Mouse (Mus musculus) stomach, embryonic 14.5 days (tissue): Measurements from ENCODE around the gene Pou5f1. TPM values are rescaled to one million over a fixed set of nuclear protein-coding genes. Genes with fewer than 3 reads are reported as not detected.

Source experiments
- ATAC-seq: fragments of 200-750 bp; cut with Nextera tagmentation; 2 replicates; pipeline ENCODE4 v1.8.0; 2017; ENCODE audit warnings: low read depth, moderate TSS enrichment; ENCODE audit not compliant: insufficient number of reproducible peaks, insufficient read depth, low FRiP score
- H3K27ac ChIP-seq: fragments of 300-500 bp; sonication (generic); 2 replicates; pipeline ENCODE4 v1.5.1; 2014; ENCODE audit warnings: mild to moderate bottlenecking, low read length, moderate library complexity, mixed read lengths
- H3K27me3 ChIP-seq: fragments of 300-500 bp; sonication (generic); 2 replicates; pipeline ENCODE4 v1.6.1; 2014; ENCODE audit warnings: low read length, control low read depth, mixed read lengths; ENCODE audit not compliant: control insufficient read depth, insufficient read depth
- H3K36me3 ChIP-seq: fragments of 300-500 bp; sonication (generic); 2 replicates; pipeline ENCODE4 v1.6.1; 2014; ENCODE audit warnings: mild to moderate bottlenecking, control low read depth, low read length, moderate library complexity, mixed read lengths; ENCODE audit not compliant: control insufficient read depth, insufficient read depth
- H3K4me1 ChIP-seq: fragments of 300-500 bp; sonication (generic); 2 replicates; pipeline ENCODE4 v1.6.1; 2014; ENCODE audit warnings: low read length, control low read depth, mixed read lengths; ENCODE audit not compliant: control insufficient read depth, insufficient read depth
- H3K4me2 ChIP-seq: fragments of 300-500 bp; sonication (generic); replicated peaks from 2 replicates; pipeline ENCODE4 v1.6.1; 2014; ENCODE audit warnings: low read depth, low read length, control low read depth
- H3K4me3 ChIP-seq: fragments of 300-500 bp; sonication (generic); 2 replicates; pipeline ENCODE4 v1.5.1; 2014; ENCODE audit warnings: low read depth, low read length, control low read depth
- H3K9ac ChIP-seq: fragments of 300-500 bp; sonication (generic); replicated peaks from 2 replicates; pipeline ENCODE4 v1.6.1; 2014; ENCODE audit warnings: low read depth, mild to moderate bottlenecking, control low read depth, low read length, moderate library complexity, mixed read lengths
- H3K9me3 ChIP-seq: fragments of 300-500 bp; sonication (generic); 2 replicates; pipeline ENCODE4 v1.6.1; 2016; ENCODE audit warnings: low read depth, low read length, control low read depth; ENCODE audit not compliant: control insufficient read depth
- WGBS: fragments of 180-500 bp; shearing (Covaris S2); extraction: QIAGEN DNeasy Blood & Tissue Kit; methylation state at CpG from one replicate; pipeline ENCODE4 v1.1.7; 2014; 5-methylcytosine and 5-hydroxymethylcytosine counted together
- polyA plus RNA-seq: library from polyadenylated mRNA; unstranded; fragments of >200 nt; fragmentation: Nextera tagmentation; extraction: Ambion mirVana; gene quantifications from 2 replicates; pipeline ENCODE4 v1.2.1, GENCODE M21; 2014

Gene Pou5f1
- polyA plus RNA-seq, 1 experiment from 2014 or later, result 0.17 TPM

DNA sequence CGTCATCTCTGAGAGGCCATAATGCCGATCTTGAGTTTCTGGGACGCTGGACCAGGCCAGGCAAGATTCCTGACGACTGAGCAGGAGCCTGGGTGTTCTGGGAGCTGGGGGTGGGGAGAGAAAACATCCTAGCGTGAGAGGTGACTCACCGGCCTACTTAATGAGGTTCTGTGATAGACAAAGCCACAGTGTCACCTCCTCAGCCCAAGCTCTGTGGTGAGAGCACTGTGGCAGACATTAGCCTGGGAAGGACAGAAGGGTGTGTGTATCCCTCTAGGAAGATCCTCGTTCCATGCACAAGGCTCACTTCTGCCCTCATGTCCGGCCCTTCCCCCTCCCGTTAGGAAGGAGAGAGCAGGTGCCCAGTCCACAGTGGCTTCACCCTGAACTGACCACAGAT, 51.5 kb downstream of the Pou5f1 start:
- Histone ChIP-seq H3K36me3 (no peaks in the 10 kb centered on the region), H3K9ac (no peak overlapping the region), H3K9me3 (no peaks in the 10 kb centered on the region), H3K27me3 (no peaks in the 10 kb centered on the region), H3K4me3 (no peak overlapping the region), H3K4me1 (no peaks in the 10 kb centered on the region), H3K4me2 (no peak overlapping the region), H3K27ac (no peak overlapping the region)
- no peak for ATAC-seq
- WGBS, result 61% methylated on average over 9 of the region's 9 CpGs

DNA sequence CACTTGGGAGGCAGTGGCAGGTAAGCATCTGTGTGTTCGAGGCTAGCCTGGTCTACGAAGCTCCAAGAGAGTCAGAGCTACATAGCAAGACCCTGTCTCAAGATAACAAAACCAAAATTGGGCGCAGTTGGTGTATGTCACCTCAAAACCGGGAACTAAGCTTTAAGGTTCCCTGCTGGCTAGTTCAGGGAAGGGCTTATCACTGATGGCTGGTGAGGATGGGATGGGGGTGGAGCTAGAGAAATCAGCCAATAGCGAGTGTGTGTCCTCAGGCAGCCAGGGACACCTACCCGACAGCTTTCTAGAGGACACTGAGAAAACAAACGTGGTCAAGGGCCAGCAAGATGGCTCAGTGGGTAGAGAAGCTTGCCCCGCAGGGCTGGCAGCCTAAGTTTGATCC, 52.4 kb downstream of the Pou5f1 start:
- no peak overlapping the region for H3K4me3 ChIP-seq
- H3K4me2 ChIP-seq, result no peak overlapping the region
- ATAC-seq, result no peak
- no peaks in the 10 kb centered on the region for H3K36me3 ChIP-seq
- H3K27me3 ChIP-seq, result no peaks in the 10 kb centered on the region
- 52% methylated on average over 8 of the region's 8 CpGs for WGBS
- H3K27ac ChIP-seq, result no peak overlapping the region
- no peaks in the 10 kb centered on the region for H3K9me3 ChIP-seq
- H3K9ac ChIP-seq, result no peak overlapping the region
- no peaks in the 10 kb centered on the region for H3K4me1 ChIP-seq

Other genes starting within 250 kb of the Pou5f1 start
- gene H2-D1, start 243.3 kb upstream of the Pou5f1 start, polyA plus RNA-seq, result 77.6 and 83.3 TPM in 2 replicates
- 0.49 and 0.60 TPM in 2 replicates for gene H2-Q1, start 185.6 kb upstream of the Pou5f1 start, polyA plus RNA-seq
- 2.3 and 3.1 TPM in 2 replicates for gene H2-Q2, start 163.8 kb upstream of the Pou5f1 start, polyA plus RNA-seq
- 2.1 and 3.3 TPM in 2 replicates for gene H2-Q4, start 126.4 kb upstream of the Pou5f1 start, polyA plus RNA-seq
- gene H2-Q6, start 81.2 kb upstream of the Pou5f1 start, polyA plus RNA-seq, result 0.30 and 0.76 TPM in 2 replicates
- gene H2-Q7, start 66.9 kb upstream of the Pou5f1 start, polyA plus RNA-seq, result 2.6 and 4.6 TPM in 2 replicates
- gene H2-Q10, start 35.9 kb upstream of the Pou5f1 start, polyA plus RNA-seq, result 0.71 and 1.1 TPM in 2 replicates
- gene Tcf19, start 10.8 kb downstream of the Pou5f1 start, polyA plus RNA-seq, result 87.4 and 90.1 TPM in 2 replicates
- gene Cchcr1, start 11.1 kb downstream of the Pou5f1 start, polyA plus RNA-seq, result 16.7 and 19.0 TPM in 2 replicates
- gene Psors1c2, start 27.2 kb downstream of the Pou5f1 start, polyA plus RNA-seq, result 0.81 and 1.1 TPM in 2 replicates
- gene Cdsn, start 46.1 kb downstream of the Pou5f1 start, polyA plus RNA-seq, result 0.17 TPM in 1 of 2 replicates, not detected in the other
- gene 2300002M23Rik, start 61.4 kb downstream of the Pou5f1 start, polyA plus RNA-seq, result 0.66 TPM in 1 of 2 replicates, not detected in the other
- 20.2 and 25.2 TPM in 2 replicates for gene Sfta2, start 95.5 kb downstream of the Pou5f1 start, polyA plus RNA-seq
- gene Gm9573, start 120.6 kb downstream of the Pou5f1 start, polyA plus RNA-seq, result not detected in 2 replicates
- gene Mucl3, start 137.7 kb downstream of the Pou5f1 start, polyA plus RNA-seq, result 13.2 and 13.4 TPM in 2 replicates
- 14.0 and 18.7 TPM in 2 replicates for gene Vars2, start 161.6 kb downstream of the Pou5f1 start, polyA plus RNA-seq
- gene Gtf2h4, start 167.7 kb downstream of the Pou5f1 start, polyA plus RNA-seq, result 40.1 and 42.7 TPM in 2 replicates
- 50.4 and 50.6 TPM in 2 replicates for gene Ddr1, start 198.6 kb downstream of the Pou5f1 start, polyA plus RNA-seq